In the genomic region with DNA sequence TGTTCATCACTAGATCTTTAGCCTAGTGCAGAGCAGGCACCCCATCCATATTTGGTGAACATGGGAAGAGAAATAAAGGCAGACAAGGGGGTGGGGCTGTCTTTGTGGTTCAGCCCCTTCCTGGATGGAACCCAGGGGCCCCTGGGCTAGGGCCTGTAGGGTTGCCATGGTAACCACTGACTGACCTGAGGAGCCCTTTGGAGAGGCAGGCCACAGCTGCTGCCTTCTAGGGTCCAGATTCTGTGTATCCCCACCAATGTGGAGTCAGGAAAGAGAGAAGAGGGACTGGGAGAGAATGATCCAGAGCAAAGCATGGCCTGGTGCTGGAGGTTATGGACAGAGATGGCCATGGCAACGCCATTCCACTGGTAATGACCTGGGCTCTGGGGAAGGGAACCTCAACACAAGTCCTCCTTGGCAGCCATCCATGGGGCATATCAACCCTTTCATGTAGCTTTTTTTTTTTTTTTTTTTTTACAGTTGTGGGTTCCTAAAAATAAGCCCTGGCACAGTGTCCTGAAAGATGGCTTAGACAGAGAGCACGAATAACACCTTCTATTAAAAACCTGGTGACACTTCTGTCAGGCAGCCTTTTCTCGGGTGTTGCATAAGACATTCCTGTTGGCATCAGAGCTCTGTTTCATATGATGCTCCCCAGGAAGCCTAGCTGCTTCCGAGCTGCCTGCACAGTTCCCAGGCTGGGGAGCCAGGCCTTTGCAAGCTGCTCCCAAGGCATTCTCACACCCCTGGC, we compare ENCODE assay signal across 12 mouse cellular contexts. TPM values are rescaled to one million over a fixed set of nuclear protein-coding genes. Genes with fewer than 3 reads are reported as not detected.
A peak's percentile ranks its signal among the peaks of the same experiment; 100 is the strongest.
DNase-seq lines count a peak whose midpoint lies in the region; ATAC-seq and TF ChIP-seq lines count a peak whose summit lies in the region.
"Had no signal": no experiment of that assay in that cellular context is flagged by ENCODE, and none has a peak within 500 bp of the region (broad histone marks: within the 10 kb centered on the region; RNA-seq: fewer than 3 reads in every experiment).

No protein-coding gene starts in this region.

- H3K4me2 ChIP-seq in CH12.LX (ENCODE audit: insufficient read depth, low read depth, poor library complexity, severe bottlenecking), result no peak overlapping the region
- no peak overlapping the region for H3K4me2 ChIP-seq in forebrain, embryonic 11.5 days (ENCODE audit: low read depth, low read length, severe bottlenecking)
- H3K4me2 ChIP-seq: embryonic facial prominence, embryonic 15.5 days; liver, embryonic 13.5 days; neural tube, embryonic 15.5 days had no signal

- ATAC-seq in forebrain, embryonic 11.5 days (replicated peaks; ENCODE audit: low FRiP score), result no peak

- TF ChIP-seq RAD21 in CH12.LX (IDR thresholded peaks at IDR 0.05; ENCODE audit: low read depth, low read length), result no peak

- in situ Hi-C loops in CH12.LX (cut with MboI; ENCODE audit: low pct_ligation_motif_present, low pct_unique_long_range_greater_than_20kb, low sequenced_read_pairs), result no loop called here

- H3K27me3 ChIP-seq in CH12.LX (replicated peaks), result peaks cover 5% of the 10 kb centered on the region
- H3K27me3 ChIP-seq in kidney, adult 2 months (replicated peaks; ENCODE audit: control insufficient read depth, insufficient read depth, low read length), result no peaks in the 10 kb centered on the region
- no peaks in the 10 kb centered on the region for H3K27me3 ChIP-seq in forebrain, embryonic 11.5 days (ENCODE audit: control insufficient read depth, insufficient read depth, low read length)
- H3K27me3 ChIP-seq: embryonic facial prominence, embryonic 15.5 days; neural tube, embryonic 15.5 days had no signal

- TF ChIP-seq EP300 in CH12.LX (IDR thresholded peaks at IDR 0.05; ENCODE audit: low read length), result no peak

- TF ChIP-seq CTCF in CH12.LX (conservative IDR thresholded peaks at IDR 0.05 in 1 of 2, IDR thresholded peaks at IDR 0.05 in 1 of 2; ENCODE audit: low read depth in 2 of 2, low read length in 2 of 2), result no peak
- TF ChIP-seq CTCF in kidney, adult 2 months (conservative IDR thresholded peaks at IDR 0.05; ENCODE audit: insufficient read depth, insufficient read length, low read depth, low read length), result no peak

- H3K4me3 ChIP-seq in CH12.LX (replicated peaks in 1 of 3; ENCODE audit: low read depth in 2 of 3, low read length in 2 of 3, poor library complexity in 1 of 3), result no peak overlapping the region
- no peak overlapping the region for H3K4me3 ChIP-seq in kidney, adult 2 months (ENCODE audit: insufficient read depth, low read depth, low read length)
- no peak overlapping the region for H3K4me3 ChIP-seq in forebrain, embryonic 11.5 days (ENCODE audit: low read depth, low read length)
- H3K4me3 ChIP-seq: embryonic facial prominence, embryonic 15.5 days; liver, embryonic 13.5 days; neural tube, embryonic 15.5 days had no signal

- no peak overlapping the region for H3K9ac ChIP-seq in CH12.LX (ENCODE audit: insufficient read depth, low read depth)
- H3K9ac ChIP-seq in forebrain, embryonic 11.5 days (ENCODE audit: low read length), result no peak overlapping the region
- H3K9ac ChIP-seq: embryonic facial prominence, embryonic 15.5 days; liver, embryonic 13.5 days; neural tube, embryonic 15.5 days had no signal

- WGBS in kidney, adult 2 months, result 93% methylated on average over 4 of the region's 4 CpGs
- 89% methylated on average over 4 of the region's 4 CpGs for WGBS in forebrain, embryonic 11.5 days

- H3K4me1 ChIP-seq in CH12.LX (ENCODE audit: control insufficient read depth in 1 of 2, insufficient read depth in 2 of 2), result peaks cover 6 to 25% of the 10 kb centered on the region in 2 experiments
- no peaks in the 10 kb centered on the region for H3K4me1 ChIP-seq in kidney, adult 2 months (ENCODE audit: control insufficient read depth, insufficient read depth, low read length)
- H3K4me1 ChIP-seq in forebrain, embryonic 11.5 days (replicated peaks; ENCODE audit: control insufficient read depth, insufficient read depth, low read length), result peaks cover 5% of the 10 kb centered on the region; the same call in 1 of the 2 replicates
- H3K4me1 ChIP-seq: embryonic facial prominence, embryonic 15.5 days; liver, embryonic 13.5 days had no signal

- H3K27ac ChIP-seq in CH12.LX (ENCODE audit: insufficient read depth, low read depth), result no peak overlapping the region
- H3K27ac ChIP-seq in kidney, adult 2 months (ENCODE audit: insufficient read depth, low read depth, low read length), result no peak overlapping the region
- no peak overlapping the region for H3K27ac ChIP-seq in forebrain, embryonic 11.5 days (ENCODE audit: low read depth, low read length)
- H3K27ac ChIP-seq: embryonic facial prominence, embryonic 15.5 days; liver, embryonic 13.5 days; neural tube, embryonic 15.5 days had no signal

- dilution Hi-C loops in CH12.LX (cut with MboI; ENCODE audit: extremely low pct_ligation_motif_present, extremely low pct_unique_long_range_greater_than_20kb, low sequenced_read_pairs), result no loop called here

- no peak for TF ChIP-seq POLR2A in CH12.LX (IDR thresholded peaks at IDR 0.05; ENCODE audit: low read depth, low read length)
- TF ChIP-seq POLR2A in kidney, adult 2 months (IDR thresholded peaks at IDR 0.05; ENCODE audit: low read depth, low read length), result no peak

- H3K9me3 ChIP-seq in CH12.LX (replicated peaks; ENCODE audit: low read length), result no peaks in the 10 kb centered on the region
- no peaks in the 10 kb centered on the region for H3K9me3 ChIP-seq in forebrain, embryonic 11.5 days (ENCODE audit: control insufficient read depth, low read length)
- H3K9me3 ChIP-seq: embryonic facial prominence, embryonic 15.5 days; liver, embryonic 13.5 days; neural tube, embryonic 15.5 days had no signal

- peak; percentile 36 for DNase-seq in gastrocnemius, postnatal 25 days
- DNase-seq in gastrocnemius, postnatal 10 days, result no peak
- DNase-seq in CH12.LX (ENCODE audit: extremely low read depth), result no peak
- peak; percentile 66 for DNase-seq in cerebellum, adult 9-11 months
- peak; percentile 64 for DNase-seq in heart, postnatal 4 days
- DNase-seq in kidney, adult 2 months, result no peak
- no peak for DNase-seq in forebrain, embryonic 11.5 days (ENCODE audit: low spot score)
- no peak for DNase-seq in spleen, postnatal 36 days (ENCODE audit: low spot score in 2 of 2)
- DNase-seq: kidney, postnatal 36 days; liver, embryonic 13.5 days had no signal

- no peaks in the 10 kb centered on the region for H3K79me2 ChIP-seq in CH12.LX (replicated peaks; ENCODE audit: control insufficient read depth, extremely low read depth, insufficient read depth, poor library complexity, severe bottlenecking)

- no peaks in the 10 kb centered on the region for H3K36me3 ChIP-seq in CH12.LX (replicated peaks in 1 of 2; ENCODE audit: control insufficient read depth in 1 of 2, insufficient read depth in 1 of 2, low read length in 1 of 2)
- H3K36me3 ChIP-seq in kidney, adult 2 months (ENCODE audit: control insufficient read depth, insufficient read depth, low read length), result no peaks in the 10 kb centered on the region
- H3K36me3 ChIP-seq in forebrain, embryonic 11.5 days (ENCODE audit: control insufficient read depth, insufficient read depth, low read length), result no peaks in the 10 kb centered on the region; the same call in 1 of the 2 replicates
- H3K36me3 ChIP-seq: embryonic facial prominence, embryonic 15.5 days; liver, embryonic 13.5 days; neural tube, embryonic 15.5 days had no signal

TF ChIP-seq in CH12.LX, 34 proteins besides CTCF, POLR2A, EP300 and RAD21:
- TF ChIP-seq UBTF (IDR thresholded peaks at IDR 0.05; ENCODE audit: low read depth, low read length), result no peak
- no peak for TF ChIP-seq KAT2A (IDR thresholded peaks at IDR 0.05; ENCODE audit: insufficient replicate concordance, low read length)
- TF ChIP-seq ZNF384 (IDR thresholded peaks at IDR 0.05; ENCODE audit: low read depth, low read length), result peak; percentile 34; the same call in 1 of the 2 replicates
- no peak for TF ChIP-seq SMC3 (IDR thresholded peaks at IDR 0.05; ENCODE audit: low read depth, low read length)

RNA-seq across cellular contexts. Expression of a gene that starts 16.7 kb away (rescaled TPM):
- not detected for total RNA-seq in gastrocnemius, postnatal 25 days (2021)
- under 1 TPM; 0.09 to 0.11 TPM for total RNA-seq in gastrocnemius, postnatal 10 days (2021)
- total RNA-seq in CH12.LX (2012; rRNA removed) (0.04 TPM in 1 of 2 replicates, not detected in the other), CH12.LX (2014; rRNA removed) (not detected in 2 replicates)
- polyA plus RNA-seq in CH12.LX (2012; ENCODE audit: insufficient read length, low read depth), result 0.07 TPM in 1 of 2 replicates, not detected in the other
- total RNA-seq in heart, postnatal 4 days (2021), result not detected
- 0.23 and 0.41 TPM in 2 replicates for polyA plus RNA-seq in kidney, adult 2 months (2012; rRNA removed)
- polyA plus RNA-seq in forebrain, embryonic 11.5 days (2014; fragmentation: Nextera tagmentation; extraction: Ambion mirVana), result 33.0 and 36.0 TPM in 2 replicates
- polyA plus RNA-seq: liver, embryonic 13.5 days had no signal

Comparison
In these comparisons a context has a peak if more than half of its experiments do, and no peak if none do; other contexts are left out.
1. DNase-seq: peak in gastrocnemius, postnatal 25 days (single experiment), cerebellum, adult 9-11 months (single experiment) and heart, postnatal 4 days (single experiment); none in gastrocnemius, postnatal 10 days (single experiment), CH12.LX (single experiment), kidney, adult 2 months (single experiment), forebrain, embryonic 11.5 days (single experiment) and spleen, postnatal 36 days (0 of 2).